Mouse (Mus musculus) frontal cortex, postnatal 14 days (tissue): ENCODE measurements around the gene Exoc7.

Experiments
- DNase-seq, 2 experiments: peaks; one replicate each; pipeline ENCODE4 v3.0.0; 2022; ENCODE audit warnings: low spot score in 2 of 2

The Exoc7 gene

DNA sequence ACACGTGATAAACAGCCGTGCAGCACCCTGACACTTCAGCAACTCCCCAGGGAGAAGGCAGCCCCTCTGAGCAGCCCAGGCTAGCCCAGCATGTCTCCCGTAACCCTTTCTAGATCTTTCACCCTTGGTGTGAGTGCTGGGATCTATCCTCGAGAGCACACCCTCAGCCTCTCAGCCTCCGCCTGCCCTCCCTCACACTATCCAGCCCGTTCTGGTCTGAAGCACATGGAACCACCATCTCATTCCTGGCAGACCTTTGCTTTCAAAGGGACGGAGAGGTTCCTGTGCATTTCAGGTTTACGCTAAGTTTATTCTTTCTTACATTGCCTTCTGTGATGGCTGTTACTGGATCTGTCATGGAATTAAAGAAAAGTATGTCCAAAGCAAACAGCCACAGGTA is 62.5 kb downstream of the Exoc7 start:
- DNase-seq, result no peak

GRCm38 (mm10) chr11:116241744-116242235 is 65.2 kb downstream of the Exoc7 start:
- no peak for DNase-seq

GRCm38 (mm10) chr11:116239797-116240196 is 67.2 kb downstream of the Exoc7 start:
- DNase-seq, result no peak
